Mouse (Mus musculus) hindbrain, postnatal 0 days (tissue): ENCODE data around the gene Cdkn2c. TPM values are rescaled to one million over a fixed set of nuclear protein-coding genes. Genes with fewer than 3 reads are reported as not detected.

Source experiments
- ATAC-seq: fragments of 200-750 bp; cut with Nextera tagmentation; 2 replicates; pipeline ENCODE4 v1.8.0; 2017; ENCODE audit warnings: mild to moderate bottlenecking, moderate TSS enrichment, moderate library complexity
- DNase-seq: peaks from one replicate; pipeline ENCODE4 v3.0.0-alpha.2; 2015; ENCODE audit warnings: low spot score
- H3K27ac ChIP-seq: fragments of 300-500 bp; sonication (generic); 2 replicates; pipeline ENCODE4 v1.5.1; 2014; ENCODE audit warnings: mild to moderate bottlenecking
- H3K27me3 ChIP-seq: fragments of 300-500 bp; sonication (generic); 2 replicates; pipeline ENCODE4 v1.6.1; 2014; ENCODE audit warnings: low read length, mixed read lengths; ENCODE audit not compliant: insufficient read depth
- H3K36me3 ChIP-seq: fragments of 300-500 bp; sonication (generic); 2 replicates; pipeline ENCODE4 v1.6.1; 2014; ENCODE audit warnings: low read length, mixed read lengths; ENCODE audit not compliant: insufficient read depth
- H3K4me1 ChIP-seq: fragments of 300-500 bp; sonication (generic); 2 replicates; pipeline ENCODE4 v1.6.1; 2014; ENCODE audit warnings: antibody characterized with exemption, low read length, mixed read lengths; ENCODE audit not compliant: insufficient read depth
- H3K4me2 ChIP-seq: fragments of 300-500 bp; sonication (generic); 2 replicates; pipeline ENCODE4 v1.6.1; 2014; ENCODE audit warnings: low read depth, mild to moderate bottlenecking, low read length, moderate library complexity, mixed read lengths
- H3K4me3 ChIP-seq: fragments of 300-500 bp; sonication (generic); 2 replicates; pipeline ENCODE4 v1.5.1; 2014; ENCODE audit warnings: low read length
- H3K9ac ChIP-seq: fragments of 300-500 bp; sonication (generic); replicated peaks from 2 replicates; pipeline ENCODE4 v1.6.1; 2014; ENCODE audit warnings: mild to moderate bottlenecking, low read length, moderate library complexity, mixed read lengths
- H3K9me3 ChIP-seq: fragments of 300-500 bp; sonication (generic); 2 replicates; pipeline ENCODE4 v1.6.1; 2016; ENCODE audit warnings: low read length, mixed read lengths
- CTCF ChIP-seq: IDR thresholded peaks from 2 replicates; pipeline ENCODE4 v1.5.1; 2016; ENCODE audit warnings: antibody characterized with exemption, control low read depth, low read depth
- WGBS: fragments of 180-500 bp; shearing (Covaris S2); extraction: QIAGEN DNeasy Blood & Tissue Kit; methylation state at CpG from one replicate; pipeline ENCODE4 v1.1.7; 2014; 5-methylcytosine and 5-hydroxymethylcytosine counted together
- polyA plus RNA-seq: library from polyadenylated mRNA; unstranded; fragments of >200 nt; fragmentation: Nextera tagmentation; extraction: Ambion mirVana; gene quantifications from 2 replicates; pipeline ENCODE4 v1.2.1, GENCODE M21; 2015
- total RNA-seq: library from RNA; depleted of rRNA; stranded (reverse); fragments of >200 nt; gene quantifications from 2 replicates; pipeline ENCODE4 v1.2.3, GENCODE M21; 2014

Gene Cdkn2c
- total and polyA plus RNA-seq, 2 experiments from 2014 or later = 6.3 to 9.6 TPM

- Histone ChIP-seq H3K9ac (peak overlapping the region; percentile 73), H3K4me1 (no peaks in the 10 kb centered on the region), H3K27ac (peak overlapping the region; percentile 90; the same call in 1 of the 2 replicates), H3K4me2 (peak overlapping the region; percentile 83), H3K9me3 (no peaks in the 10 kb centered on the region), H3K27me3 (peaks cover 18% of the 10 kb centered on the region), H3K36me3 (no peaks in the 10 kb centered on the region), H3K4me3 (peak overlapping the region; percentile 65)
- WGBS = under 1% methylated on average over 39 of the region's 49 CpGs
- TF ChIP-seq CTCF = no peak
- ATAC-seq (peak; percentile 63), DNase-seq (peak; percentile 72)
Observed at GRCm38 (mm10) chr4:109665101-109665981, 1.6 kb downstream of the Cdkn2c start.

GRCm38 (mm10) chr4:109664091-109664490 is 2.9 kb downstream of the Cdkn2c start:
- Histone ChIP-seq H3K27ac (no peak overlapping the region), H3K27me3 (peaks cover 21% of the 10 kb centered on the region), H3K4me3 (peak overlapping the region; percentile 65), H3K4me1 (no peaks in the 10 kb centered on the region), H3K36me3 (no peaks in the 10 kb centered on the region), H3K4me2 (peak overlapping the region; percentile 83), H3K9ac (no peak overlapping the region), H3K9me3 (no peaks in the 10 kb centered on the region)
- no peak for TF ChIP-seq CTCF
- ATAC-seq = no peak
- 16% methylated on average over 5 of the region's 5 CpGs for WGBS
- no peak for DNase-seq

- Histone ChIP-seq H3K4me1 (peaks cover 3% of the 10 kb centered on the region; the same call in 1 of the 2 replicates), H3K9ac (no peak overlapping the region), H3K9me3 (no peaks in the 10 kb centered on the region), H3K4me2 (no peak overlapping the region), H3K27ac (no peak overlapping the region), H3K4me3 (no peak overlapping the region), H3K36me3 (no peaks in the 10 kb centered on the region), H3K27me3 (peaks cover 25% of the 10 kb centered on the region)
- DNase-seq = no peak
- WGBS = 51% methylated on average over 5 of the region's 5 CpGs
- no peak for ATAC-seq
- no peak for TF ChIP-seq CTCF
Observed at GRCm38 (mm10) chr4:109662271-109662670, 4.7 kb downstream of the Cdkn2c start.

- H3K9ac ChIP-seq = no peak overlapping the region
- peaks cover 4% of the 10 kb centered on the region; the same call in 1 of the 2 replicates for H3K4me1 ChIP-seq
- WGBS = 47% methylated on average over 5 of the region's 5 CpGs
- no peak overlapping the region for H3K4me2 ChIP-seq
- H3K4me3 ChIP-seq = no peak overlapping the region
- ATAC-seq (no peak), DNase-seq (no peak)
- TF ChIP-seq CTCF = no peak
- H3K9me3 ChIP-seq = no peaks in the 10 kb centered on the region
- peaks cover 26% of the 10 kb centered on the region for H3K27me3 ChIP-seq
- H3K36me3 ChIP-seq = no peaks in the 10 kb centered on the region
- no peak overlapping the region for H3K27ac ChIP-seq
Observed at GRCm38 (mm10) chr4:109661183-109661582, 5.8 kb downstream of the Cdkn2c start.

GRCm38 (mm10) chr4:109660568-109660967 is 6.4 kb downstream of the Cdkn2c start:
- no peak overlapping the region for H3K27ac ChIP-seq
- peaks cover 4% of the 10 kb centered on the region; the same call in 1 of the 2 replicates for H3K4me1 ChIP-seq
- DNase-seq = no peak
- H3K9me3 ChIP-seq = no peaks in the 10 kb centered on the region
- no peak overlapping the region for H3K4me3 ChIP-seq
- no peak for ATAC-seq
- no peak overlapping the region for H3K4me2 ChIP-seq
- 67% methylated on average over 3 of the region's 3 CpGs for WGBS
- H3K36me3 ChIP-seq = no peaks in the 10 kb centered on the region
- TF ChIP-seq CTCF = no peak
- no peak overlapping the region for H3K9ac ChIP-seq
- peaks cover 28% of the 10 kb centered on the region for H3K27me3 ChIP-seq

- H3K36me3 ChIP-seq = no peaks in the 10 kb centered on the region
- H3K4me2 ChIP-seq = no peak overlapping the region
- WGBS = 56% methylated on average over 2 of the region's 2 CpGs
- peaks cover 4% of the 10 kb centered on the region; the same call in 1 of the 2 replicates for H3K4me1 ChIP-seq
- no peak overlapping the region for H3K9ac ChIP-seq
- ATAC-seq (no peak), DNase-seq (no peak)
- no peak for TF ChIP-seq CTCF
- H3K27ac ChIP-seq = no peak overlapping the region
- H3K4me3 ChIP-seq = no peak overlapping the region
- peaks cover 36% of the 10 kb centered on the region for H3K27me3 ChIP-seq
- H3K9me3 ChIP-seq = no peaks in the 10 kb centered on the region
Observed at GRCm38 (mm10) chr4:109659571-109659970, 7.4 kb downstream of the Cdkn2c start.

- Histone ChIP-seq H3K4me3 (no peak overlapping the region), H3K27ac (no peak overlapping the region), H3K9me3 (no peaks in the 10 kb centered on the region), H3K27me3 (peaks cover 36% of the 10 kb centered on the region), H3K36me3 (no peaks in the 10 kb centered on the region), H3K4me2 (no peak overlapping the region), H3K9ac (no peak overlapping the region), H3K4me1 (peaks cover 4% of the 10 kb centered on the region; the same call in 1 of the 2 replicates)
- TF ChIP-seq CTCF = no peak
- WGBS = 29% methylated on average over 8 of the region's 8 CpGs
- DNase-seq = no peak
- ATAC-seq = no peak
Observed at GRCm38 (mm10) chr4:109658826-109659225, 8.2 kb downstream of the Cdkn2c start.
